ENCODE assay signal across 8 mouse cellular contexts in genomic region chr4:48044141-48044490, GRCm38 (mm10). TPM values are rescaled to one million over a fixed set of nuclear protein-coding genes. Genes with fewer than 3 reads are reported as not detected.
DNase-seq lines count a peak whose midpoint lies in the region; TF ChIP-seq lines count a peak whose summit lies in the region.

No protein-coding gene starts in this region.

- WGBS in hindbrain, embryonic 10.5 days: under 1% methylated on average over 11 of the region's 11 CpGs
- under 1% methylated on average over 11 of the region's 11 CpGs for WGBS in midbrain, embryonic 10.5 days

- no peak for TF ChIP-seq CTCF in layer of hippocampus, adult 2 months (conservative IDR thresholded peaks at IDR 0.05)

- H3K9me3 ChIP-seq in hindbrain, embryonic 10.5 days: no peaks in the 10 kb centered on the region
- H3K9me3 ChIP-seq in midbrain, embryonic 10.5 days (replicated peaks): no peaks in the 10 kb centered on the region

- H3K4me1 ChIP-seq in brown adipose tissue, adult 24 weeks (ENCODE audit: control insufficient read depth, insufficient read depth, insufficient read length, low read length): no peaks in the 10 kb centered on the region
- H3K4me1 ChIP-seq in hindbrain, embryonic 10.5 days (replicated peaks): peaks cover 62% of the 10 kb centered on the region
- peaks cover 68% of the 10 kb centered on the region for H3K4me1 ChIP-seq in midbrain, embryonic 10.5 days

- DNase-seq in layer of hippocampus, adult 2 months (ENCODE audit: low spot score in 2 of 2): no peak
- no peak for DNase-seq in layer of hippocampus, adult 9-11 months
- DNase-seq in hindbrain, embryonic 10.5 days (ENCODE audit: low spot score): no peak
- DNase-seq in midbrain, embryonic 10.5 days (ENCODE audit: low spot score): no peak
- no peak for DNase-seq in retina, postnatal 1 day
- no peak for DNase-seq in urinary bladder, postnatal 25 days (ENCODE audit: low spot score)
- DNase-seq in lung, postnatal 10 days: no peak

- peaks cover 42% of the 10 kb centered on the region for H3K27me3 ChIP-seq in hindbrain, embryonic 10.5 days (ENCODE audit: insufficient read depth, poor library complexity, severe bottlenecking)
- H3K27me3 ChIP-seq in midbrain, embryonic 10.5 days (ENCODE audit: low read depth, poor library complexity, severe bottlenecking): peaks cover 35% of the 10 kb centered on the region

- H3K36me3 ChIP-seq in hindbrain, embryonic 10.5 days: no peaks in the 10 kb centered on the region
- no peaks in the 10 kb centered on the region for H3K36me3 ChIP-seq in midbrain, embryonic 10.5 days

- peak overlapping the region; percentile 88 for H3K4me3 ChIP-seq in layer of hippocampus, adult 2 months
- peak overlapping the region; percentile 80 for H3K4me3 ChIP-seq in brown adipose tissue, adult 24 weeks (ENCODE audit: insufficient read depth, low read depth, low read length)
- peak overlapping the region; percentile 82 for H3K4me3 ChIP-seq in hindbrain, embryonic 10.5 days
- H3K4me3 ChIP-seq in midbrain, embryonic 10.5 days: peak overlapping the region; percentile 82

- peak overlapping the region; percentile 100 for H3K27ac ChIP-seq in layer of hippocampus, adult 2 months
- H3K27ac ChIP-seq in brown adipose tissue, adult 24 weeks (replicated peaks; ENCODE audit: low read depth, low read length): peak overlapping the region; percentile 67
- H3K27ac ChIP-seq in hindbrain, embryonic 10.5 days: peak overlapping the region; percentile 89
- H3K27ac ChIP-seq in midbrain, embryonic 10.5 days (replicated peaks): peak overlapping the region; percentile 97

RNA-seq across cellular contexts. Expression of gene Nr4a3, which starts 0.8 kb away (rescaled TPM):
- 10 to 100 TPM; 63.5 to 68.7 TPM for total RNA-seq in layer of hippocampus, adult 2 months (2021)
- 0.88 and 1.1 TPM in 2 replicates for polyA plus RNA-seq in brown adipose tissue, adult 24 weeks (2012; ENCODE audit: insufficient read depth, insufficient read length, missing spikeins)
- polyA plus RNA-seq in hindbrain, embryonic 10.5 days (2016; fragmentation: Nextera tagmentation; extraction: Ambion mirVana): 0.44 and 1.2 TPM in 2 replicates
- 0.60 and 0.61 TPM in 2 replicates for polyA plus RNA-seq in midbrain, embryonic 10.5 days (2016; fragmentation: Nextera tagmentation; extraction: Ambion mirVana)
